Mouse (Mus musculus): Measurements from ENCODE around the gene Stx6.

DNA sequence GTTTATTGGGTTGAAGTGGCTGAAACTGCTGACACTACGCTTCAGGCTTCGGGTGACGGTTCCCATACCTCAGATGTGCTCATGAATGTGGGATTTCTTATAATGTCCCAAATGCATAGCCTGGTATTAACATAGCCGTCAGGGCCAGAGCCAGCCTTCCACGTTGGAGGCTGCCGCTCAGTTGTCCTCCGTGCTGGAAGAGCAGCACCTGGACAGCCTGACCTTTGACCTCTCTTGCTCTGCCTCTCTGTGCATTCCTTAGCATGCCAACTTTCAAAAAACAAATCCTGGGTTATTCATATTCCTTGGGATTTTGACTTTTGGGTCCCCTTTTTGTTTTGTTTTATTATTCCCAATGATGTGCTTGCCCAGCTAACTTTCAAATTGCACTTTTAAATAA, 44.6 kb downstream of the Stx6 start:
- TF ChIP-seq EP300 (IDR thresholded peaks at IDR 0.05; ENCODE audit: low read depth) (no peak), CTCF (IDR thresholded peaks at IDR 0.05; ENCODE audit: low read depth) (no peak)

Measured in heart, postnatal 0 days (tissue).